Mouse (Mus musculus) lung, embryonic 16.5 days (tissue): Measurements from ENCODE around the gene Otos. TPM values are rescaled to one million over a fixed set of nuclear protein-coding genes. Genes with fewer than 3 reads are reported as not detected.

Experiments
- ATAC-seq: fragments of 200-750 bp; cut with Nextera tagmentation; 2 replicates; pipeline ENCODE4 v1.8.0; 2017; ENCODE audit warnings: low read depth, mild to moderate bottlenecking, moderate library complexity
- H3K27ac ChIP-seq: fragments of 300-500 bp; sonication (generic); 2 replicates; pipeline ENCODE4 v1.5.1; 2014; ENCODE audit warnings: mild to moderate bottlenecking, control low read depth, low read length
- H3K27me3 ChIP-seq: fragments of 300-500 bp; sonication (generic); 2 replicates; pipeline ENCODE4 v1.6.1; 2014; ENCODE audit warnings: low read depth, low read length, mixed read lengths; ENCODE audit not compliant: control insufficient read depth, insufficient read depth
- H3K36me3 ChIP-seq: fragments of 300-500 bp; sonication (generic); 2 replicates; pipeline ENCODE4 v1.6.1; 2014; ENCODE audit warnings: low read length; ENCODE audit not compliant: control insufficient read depth, insufficient read depth
- H3K4me1 ChIP-seq: fragments of 300-500 bp; sonication (generic); replicated peaks from 2 replicates; pipeline ENCODE4 v1.6.1; 2014; ENCODE audit warnings: low read length, mixed read lengths; ENCODE audit not compliant: control insufficient read depth, insufficient read depth
- H3K4me2 ChIP-seq: fragments of 300-500 bp; sonication (generic); 2 replicates; pipeline ENCODE4 v1.6.1; 2014; ENCODE audit warnings: low read depth, low read length, control low read depth
- H3K4me3 ChIP-seq: fragments of 300-500 bp; sonication (generic); 2 replicates; pipeline ENCODE4 v1.5.1; 2014; ENCODE audit warnings: mild to moderate bottlenecking, low read length, control low read depth
- H3K9ac ChIP-seq: fragments of 300-500 bp; sonication (generic); 2 replicates; pipeline ENCODE4 v1.6.1; 2014; ENCODE audit warnings: low read length, control low read depth
- H3K9me3 ChIP-seq: fragments of 300-500 bp; sonication (generic); 2 replicates; pipeline ENCODE4 v1.6.1; 2016; ENCODE audit warnings: low read length; ENCODE audit not compliant: control insufficient read depth
- WGBS: fragments of 180-500 bp; shearing (Covaris S2); extraction: QIAGEN DNeasy Blood & Tissue Kit; methylation state at CpG from one replicate; pipeline ENCODE4 v1.1.7; 2014; 5-methylcytosine and 5-hydroxymethylcytosine counted together
- polyA plus RNA-seq: library from polyadenylated mRNA; unstranded; fragments of >200 nt; fragmentation: Nextera tagmentation; extraction: Ambion mirVana; gene quantifications from 2 replicates; pipeline ENCODE4 v1.2.1, GENCODE M21; 2015

Gene Otos
- polyA plus RNA-seq = 0.23 TPM in 1 of 2 replicates, not detected in the other

GRCm38 (mm10) chr1:92648673-92649072 is at the start of gene Otos:
Otos (minus strand) TSS chr1:92648841.
- Histone ChIP-seq H3K27me3 (no peaks in the 10 kb centered on the region), H3K4me2 (no peak within 1 kb of the TSS), H3K36me3 (no peaks in the 10 kb centered on the region), H3K4me3 (no peak within 1 kb of the TSS), H3K9me3 (no peaks in the 10 kb centered on the region), H3K27ac (no peak within 1 kb of the TSS), H3K9ac (no peak within 1 kb of the TSS), H3K4me1 (no peaks in the 10 kb centered on the region)
- peak; percentile 66 for ATAC-seq
- 18% methylated on average over 8 of the region's 8 CpGs for WGBS

GRCm38 (mm10) chr1:92696848-92697247 is 48.2 kb upstream of the Otos start:
- no peak overlapping the region for H3K27ac ChIP-seq
- peaks cover 8% of the 10 kb centered on the region for H3K4me1 ChIP-seq
- H3K36me3 ChIP-seq = no peaks in the 10 kb centered on the region
- no peaks in the 10 kb centered on the region for H3K9me3 ChIP-seq
- ATAC-seq = no peak
- H3K4me2 ChIP-seq = no peak overlapping the region
- H3K27me3 ChIP-seq = no peaks in the 10 kb centered on the region
- H3K9ac ChIP-seq = no peak overlapping the region
- no peak overlapping the region for H3K4me3 ChIP-seq
- 31% methylated on average over 4 of the region's 4 CpGs for WGBS

GRCm38 (mm10) chr1:92695751-92696150 is 47.1 kb upstream of the Otos start:
- 76% methylated on average over 5 of the region's 5 CpGs for WGBS
- H3K27me3 ChIP-seq = no peaks in the 10 kb centered on the region
- no peaks in the 10 kb centered on the region for H3K9me3 ChIP-seq
- H3K4me1 ChIP-seq = peaks cover 8% of the 10 kb centered on the region
- H3K9ac ChIP-seq = no peak overlapping the region
- no peaks in the 10 kb centered on the region for H3K36me3 ChIP-seq
- no peak overlapping the region for H3K27ac ChIP-seq
- no peak overlapping the region for H3K4me2 ChIP-seq
- ATAC-seq = no peak
- H3K4me3 ChIP-seq = no peak overlapping the region

- 65% methylated on average over 3 of the region's 3 CpGs for WGBS
- H3K4me3 ChIP-seq = no peak overlapping the region
Observed at GRCm38 (mm10) chr1:92691166-92691844, 42.7 kb upstream of the Otos start.

GRCm38 (mm10) chr1:92686994-92687393 is 38.4 kb upstream of the Otos start:
- Histone ChIP-seq H3K36me3 (no peaks in the 10 kb centered on the region), H3K4me3 (no peak overlapping the region), H3K9ac (no peak overlapping the region), H3K27me3 (no peaks in the 10 kb centered on the region), H3K4me1 (no peaks in the 10 kb centered on the region), H3K4me2 (no peak overlapping the region), H3K9me3 (no peaks in the 10 kb centered on the region), H3K27ac (no peak overlapping the region)
- no peak for ATAC-seq
- WGBS = 18% methylated on average over 8 of the region's 8 CpGs

More at GRCm38 (mm10) chr1:92691166-92691844, 42.7 kb upstream of the Otos start:
- H3K36me3 ChIP-seq = no peaks in the 10 kb centered on the region
- no peaks in the 10 kb centered on the region for H3K9me3 ChIP-seq
- H3K4me1 ChIP-seq = no peaks in the 10 kb centered on the region
- no peaks in the 10 kb centered on the region for H3K27me3 ChIP-seq
- no peak overlapping the region for H3K4me2 ChIP-seq
- H3K27ac ChIP-seq = no peak overlapping the region
- H3K9ac ChIP-seq = no peak overlapping the region
- no peak for ATAC-seq

- H3K36me3 ChIP-seq = no peaks in the 10 kb centered on the region
- H3K27me3 ChIP-seq = no peaks in the 10 kb centered on the region
- WGBS = 86% methylated on average over 8 of the region's 8 CpGs
- H3K4me1 ChIP-seq = no peaks in the 10 kb centered on the region
- H3K27ac ChIP-seq = no peak overlapping the region
- H3K4me2 ChIP-seq = no peak overlapping the region
- no peaks in the 10 kb centered on the region for H3K9me3 ChIP-seq
- no peak for ATAC-seq
- no peak overlapping the region for H3K4me3 ChIP-seq
- no peak overlapping the region for H3K9ac ChIP-seq
Observed at GRCm38 (mm10) chr1:92683151-92683550, 34.5 kb upstream of the Otos start.

- H3K4me1 ChIP-seq = no peaks in the 10 kb centered on the region
- H3K27me3 ChIP-seq = no peaks in the 10 kb centered on the region
- H3K4me2 ChIP-seq = no peak overlapping the region
- ATAC-seq = no peak
- H3K9ac ChIP-seq = no peak overlapping the region
- H3K36me3 ChIP-seq = no peaks in the 10 kb centered on the region
- no peak overlapping the region for H3K4me3 ChIP-seq
- no peak overlapping the region for H3K27ac ChIP-seq
- 32% methylated on average over 16 of the region's 16 CpGs for WGBS
- H3K9me3 ChIP-seq = no peaks in the 10 kb centered on the region
Observed at GRCm38 (mm10) chr1:92680668-92681603, 32.3 kb upstream of the Otos start.

- Histone ChIP-seq H3K4me2 (no peak overlapping the region), H3K4me3 (no peak overlapping the region), H3K27me3 (no peaks in the 10 kb centered on the region), H3K4me1 (no peaks in the 10 kb centered on the region), H3K27ac (no peak overlapping the region), H3K9me3 (no peaks in the 10 kb centered on the region), H3K36me3 (no peaks in the 10 kb centered on the region), H3K9ac (no peak overlapping the region)
- ATAC-seq = no peak
- WGBS = 77% methylated on average over 5 of the region's 5 CpGs
Observed at GRCm38 (mm10) chr1:92678757-92679156, 30.1 kb upstream of the Otos start.

- no peaks in the 10 kb centered on the region for H3K9me3 ChIP-seq
- no peaks in the 10 kb centered on the region for H3K27me3 ChIP-seq
- no peak overlapping the region for H3K27ac ChIP-seq
- no peak overlapping the region for H3K4me3 ChIP-seq
- H3K9ac ChIP-seq = no peak overlapping the region
- H3K4me1 ChIP-seq = no peaks in the 10 kb centered on the region
- 73% methylated on average over 3 of the region's 3 CpGs for WGBS
- peak; percentile 57 for ATAC-seq
- H3K4me2 ChIP-seq = no peak overlapping the region
- H3K36me3 ChIP-seq = no peaks in the 10 kb centered on the region
Observed at GRCm38 (mm10) chr1:92676676-92676975, 28.0 kb upstream of the Otos start.
